Mouse (Mus musculus) spleen, postnatal 4 days (tissue): ENCODE results near the gene Atg7.
A peak's percentile ranks its signal among the peaks of the same experiment; 100 is the strongest.

Source experiments
- DNase-seq, 2 experiments: peaks; one replicate each; pipeline ENCODE4 v3.0.0; 2022; ENCODE audit warnings: low spot score in 2 of 2

The Atg7 gene

DNA sequence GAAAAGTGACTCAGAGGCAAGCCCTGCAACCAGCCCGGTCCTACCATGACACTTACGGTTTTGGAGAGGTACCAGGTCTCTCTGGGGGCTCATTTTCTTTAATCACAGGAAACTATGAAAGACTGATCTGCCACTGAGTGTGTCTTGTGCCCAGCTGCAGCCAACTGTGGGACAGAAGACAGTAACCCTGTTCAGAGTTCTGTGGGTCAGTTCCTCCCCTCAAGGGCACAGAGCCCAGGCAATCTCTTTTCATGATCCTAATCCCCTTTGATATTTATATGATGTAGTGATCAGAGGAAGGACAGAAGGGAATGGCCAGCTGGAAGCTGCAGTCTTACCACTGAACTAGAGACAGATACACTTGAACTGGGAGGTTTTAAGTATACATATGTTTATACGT lies 92.2 kb downstream of the Atg7 start:
- no peak for DNase-seq

DNA sequence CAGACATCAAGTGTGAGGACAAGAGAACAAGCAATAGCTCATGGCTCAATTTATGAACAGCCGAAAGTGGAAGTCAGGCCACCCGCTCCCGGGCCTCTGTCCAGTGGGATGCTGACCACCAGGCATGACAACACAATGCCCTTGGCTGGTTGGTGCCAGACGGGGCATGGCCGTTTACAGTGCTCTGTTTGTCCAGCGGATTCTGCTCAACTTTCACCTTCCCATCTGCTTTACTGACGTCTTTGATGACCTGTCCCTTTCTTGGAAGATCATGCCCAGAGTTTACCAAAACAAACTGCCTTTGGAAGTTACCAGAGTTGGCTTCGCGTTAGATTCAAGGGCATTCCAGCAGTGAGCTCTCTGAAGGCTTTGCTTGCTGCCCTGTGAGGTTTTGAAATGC lies 93.5 kb downstream of the Atg7 start:
- no peak for DNase-seq

DNA sequence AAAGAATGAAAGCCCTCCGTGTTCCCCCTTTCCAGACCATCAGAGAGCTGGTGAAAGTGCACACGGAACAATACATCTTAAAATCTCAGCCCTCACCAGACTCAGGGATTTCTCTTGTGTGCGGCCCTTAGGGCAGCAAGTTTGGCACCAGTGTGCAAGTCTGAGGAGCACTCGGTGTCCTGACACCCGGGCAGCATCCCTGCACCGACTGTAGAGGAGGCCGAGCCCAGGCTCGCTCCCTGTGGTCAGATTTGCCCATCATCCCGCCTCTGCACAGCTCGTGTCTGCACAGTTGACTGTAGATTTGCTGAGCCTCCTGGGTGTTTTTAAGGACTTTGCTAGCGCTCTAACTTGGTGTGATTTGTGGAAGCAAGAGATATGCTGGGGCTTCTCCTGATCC lies 94.3 kb downstream of the Atg7 start:
- DNase-seq = no peak

DNA sequence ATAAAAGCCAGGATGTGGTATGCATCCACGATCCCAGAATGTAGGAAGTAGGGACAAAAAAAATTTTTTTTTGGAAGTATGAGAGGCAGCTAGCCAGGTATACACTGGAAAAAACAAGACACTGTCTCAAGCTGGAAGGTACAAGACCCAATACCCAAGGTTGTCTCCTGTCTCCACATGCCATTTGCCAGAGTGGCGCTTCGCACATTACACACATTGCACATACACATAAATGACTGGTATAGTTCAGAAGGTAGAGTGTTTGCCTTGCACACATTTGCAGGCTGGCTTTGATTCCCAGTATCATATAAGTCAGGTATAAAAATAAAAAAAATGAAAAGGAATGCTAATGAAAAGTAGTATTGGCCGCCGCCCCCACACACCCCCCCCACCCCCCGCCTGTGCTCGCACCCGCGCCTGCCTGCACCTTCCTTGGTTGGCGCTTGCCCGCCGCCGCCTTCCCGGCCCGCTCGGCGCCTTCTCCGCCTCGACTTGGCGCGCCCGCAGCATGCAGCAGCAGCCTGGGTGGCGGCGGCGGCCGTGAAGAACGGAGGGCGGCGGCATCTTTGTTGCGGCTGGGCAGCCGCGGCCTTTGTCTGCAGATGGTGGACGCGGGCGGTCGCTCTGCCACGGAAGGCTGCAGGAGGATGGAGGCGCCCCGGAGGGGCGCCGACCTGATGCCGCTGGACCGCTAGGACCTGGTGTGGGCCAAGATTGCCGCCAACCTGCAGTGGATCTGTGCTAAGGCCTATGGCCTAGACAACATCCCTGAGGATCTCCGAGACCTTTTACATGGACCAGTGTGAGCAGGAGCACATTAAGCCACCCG lies 95.2 kb downstream of the Atg7 start:
- DNase-seq = no peak

DNA sequence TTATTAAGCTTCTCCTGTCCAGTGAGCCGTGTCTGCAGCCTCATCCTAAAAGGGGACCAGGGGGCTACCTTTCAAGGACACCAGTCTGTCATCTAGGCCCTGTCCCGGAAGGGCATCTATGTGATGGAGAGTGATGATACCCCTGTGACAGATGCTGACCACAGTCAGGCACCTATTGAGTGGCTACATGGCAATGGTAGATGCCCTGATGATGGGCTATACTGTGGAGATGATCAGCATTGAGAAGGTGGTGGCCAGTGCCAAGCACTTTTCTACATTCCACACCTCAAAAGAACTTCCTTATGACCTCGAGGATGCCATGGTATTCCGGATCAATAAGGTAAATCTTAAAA lies 95.8 kb downstream of the Atg7 start:
- no peak for DNase-seq

DNA sequence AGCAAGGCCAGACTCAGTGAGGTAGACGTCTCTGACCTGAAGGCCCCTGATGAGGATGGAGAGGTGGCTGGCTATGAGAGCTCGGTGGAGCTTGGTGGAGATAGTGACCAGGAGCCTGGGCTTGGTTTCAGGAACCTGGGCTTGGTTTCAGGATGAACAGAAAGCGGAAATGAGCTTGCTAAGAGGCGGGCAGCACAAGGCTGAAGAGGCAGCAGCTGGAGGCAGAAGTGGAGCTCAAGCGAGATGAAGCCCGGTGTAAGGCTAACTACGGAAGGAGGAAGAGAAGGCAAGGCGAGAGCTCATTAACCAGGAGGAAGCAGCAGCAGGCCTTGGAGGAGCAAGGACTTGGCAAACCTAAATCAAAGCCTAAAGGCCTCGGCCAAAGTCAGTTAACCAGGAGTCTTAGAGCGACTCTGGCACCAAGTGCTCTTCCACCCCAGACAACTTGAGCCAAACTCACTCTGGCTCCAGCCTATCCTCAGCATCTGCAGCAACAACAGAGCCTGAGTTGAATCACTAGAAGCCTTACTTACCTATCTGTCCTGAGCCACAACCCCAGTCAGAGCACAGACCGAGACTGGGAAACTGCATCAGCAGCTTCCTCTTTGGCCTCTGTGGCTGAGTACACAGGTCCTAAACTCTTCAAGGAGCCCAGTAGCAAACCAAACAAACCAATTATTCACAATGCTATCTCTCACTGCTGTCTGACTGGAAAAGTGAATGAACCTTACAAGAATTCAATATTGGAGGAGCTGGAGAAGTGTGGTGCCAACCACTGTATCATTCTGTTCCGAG lies 99.5 kb downstream of the Atg7 start:
- no peak for DNase-seq

DNA sequence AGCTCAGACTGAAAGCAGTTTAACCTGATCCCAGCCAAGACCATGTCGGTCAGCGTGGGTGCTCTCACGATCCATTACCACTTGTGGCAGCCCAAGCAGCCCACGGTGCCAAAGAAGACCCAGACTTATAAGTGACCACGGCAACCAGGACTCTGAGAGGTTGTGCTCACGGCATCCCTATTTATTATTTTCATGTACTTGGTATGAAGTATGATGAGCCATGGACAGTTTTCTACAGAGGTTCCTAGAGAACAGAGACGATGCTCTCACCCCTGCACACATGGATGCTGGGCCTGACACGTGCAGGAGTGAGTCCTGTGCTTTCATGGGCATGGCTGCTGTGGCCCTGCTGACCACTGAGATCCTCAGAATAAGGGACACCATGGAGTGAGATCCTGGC lies 100.2 kb downstream of the Atg7 start:
- no peak for DNase-seq

DNA sequence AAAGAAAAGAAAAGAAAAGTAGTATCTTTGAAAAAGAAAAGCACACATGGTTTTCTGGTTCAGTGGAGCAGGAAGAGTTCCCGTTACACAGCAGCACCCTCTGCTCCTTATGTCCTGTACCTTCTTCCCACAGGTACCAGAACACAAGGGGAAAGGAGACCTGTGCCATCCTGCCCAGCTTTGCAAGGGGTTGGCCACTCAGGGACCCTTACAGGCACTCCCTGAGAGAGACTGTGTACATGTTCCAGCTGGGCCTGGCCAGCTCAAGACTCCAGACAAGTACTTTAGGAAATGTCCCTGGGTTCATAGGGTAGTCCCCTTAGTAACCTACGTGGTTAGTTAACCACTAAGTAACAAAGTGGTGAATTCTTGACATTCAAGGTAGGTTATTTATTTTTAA lies 100.9 kb downstream of the Atg7 start:
- no peak for DNase-seq

DNA sequence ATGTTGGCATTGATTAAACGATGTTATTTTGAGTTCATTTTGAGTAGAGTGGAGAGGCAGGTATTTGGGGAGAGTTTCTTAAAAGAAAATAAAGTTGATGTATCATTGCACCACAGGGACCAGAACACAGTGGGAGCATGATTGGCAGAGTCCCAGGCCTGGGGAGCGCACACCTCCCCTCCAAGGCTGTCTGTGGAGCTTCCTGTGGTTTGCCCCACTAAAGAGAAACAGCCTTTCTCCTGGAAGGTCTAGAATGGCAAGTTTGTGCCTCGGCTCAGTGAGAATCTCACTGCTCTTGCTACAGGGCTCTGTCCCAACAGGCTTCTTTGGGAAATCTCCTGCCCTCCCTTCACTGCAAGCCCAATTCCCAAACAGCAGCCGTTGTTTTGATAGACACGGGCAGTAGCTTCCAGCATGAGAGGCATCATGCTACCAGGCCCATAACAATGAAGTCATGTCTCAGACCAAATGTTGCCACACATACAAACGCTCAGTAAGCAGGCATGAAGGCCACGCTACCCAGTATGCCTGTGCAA lies 103.6 kb downstream of the Atg7 start:
- no peak for DNase-seq

DNA sequence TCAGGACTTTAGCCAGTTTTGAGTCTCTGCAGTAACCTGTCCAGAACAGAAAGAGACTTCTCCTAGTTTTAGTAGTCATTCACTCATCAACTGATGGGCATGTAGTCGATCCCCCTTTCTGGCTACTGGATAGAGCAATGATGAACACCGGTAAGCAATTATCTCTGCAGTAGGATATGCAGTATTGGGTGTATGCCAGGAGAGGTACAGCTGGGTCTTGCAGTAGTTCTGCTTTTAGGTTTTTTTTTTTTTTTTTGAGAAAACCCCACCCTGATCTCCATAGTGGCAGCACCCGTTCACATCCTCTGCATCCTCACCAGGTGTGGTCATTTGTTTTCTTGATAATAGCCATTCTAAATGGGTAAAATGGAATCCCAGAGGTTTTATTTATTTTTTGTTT lies 105.5 kb downstream of the Atg7 start:
- DNase-seq = no peak

DNA sequence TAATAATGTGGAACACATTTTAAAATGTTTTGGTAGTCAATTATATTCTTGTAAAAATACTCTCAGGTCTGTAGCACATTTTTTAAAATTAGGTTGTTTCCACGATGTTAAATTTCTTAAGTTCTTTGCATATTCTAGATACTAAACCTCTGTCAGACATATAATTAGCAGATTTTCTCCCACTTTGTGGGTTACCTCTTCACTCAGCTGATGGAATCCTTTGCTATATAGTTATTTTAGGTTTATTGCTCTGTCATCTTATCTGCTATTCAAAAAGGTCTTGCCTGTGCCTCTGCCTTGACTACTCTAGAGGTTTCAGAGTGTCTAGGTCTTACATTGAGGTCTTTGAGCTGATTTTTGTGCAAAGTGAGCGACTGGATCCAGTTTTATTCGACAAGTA lies 106.0 kb downstream of the Atg7 start:
- DNase-seq = no peak

DNA sequence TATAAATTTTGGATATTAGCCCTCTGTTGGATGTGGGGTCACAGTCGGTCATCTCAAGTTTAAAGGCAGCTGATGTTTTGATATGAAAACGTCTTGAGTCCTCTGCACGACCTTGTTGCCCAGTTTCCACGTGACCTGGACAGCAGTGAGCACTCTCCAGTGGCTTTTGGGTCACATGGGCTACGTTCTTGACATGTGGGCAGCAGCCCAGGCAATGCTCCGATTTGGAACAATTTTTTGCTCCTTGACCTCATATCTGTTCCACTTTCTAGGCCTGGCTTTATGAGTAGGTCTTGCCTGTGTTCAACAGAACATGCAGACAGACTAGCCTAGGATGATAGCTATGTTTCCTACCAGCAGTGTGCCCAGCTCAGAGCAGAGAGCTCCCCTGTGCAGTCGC lies 115.9 kb downstream of the Atg7 start:
- DNase-seq = no peak

DNA sequence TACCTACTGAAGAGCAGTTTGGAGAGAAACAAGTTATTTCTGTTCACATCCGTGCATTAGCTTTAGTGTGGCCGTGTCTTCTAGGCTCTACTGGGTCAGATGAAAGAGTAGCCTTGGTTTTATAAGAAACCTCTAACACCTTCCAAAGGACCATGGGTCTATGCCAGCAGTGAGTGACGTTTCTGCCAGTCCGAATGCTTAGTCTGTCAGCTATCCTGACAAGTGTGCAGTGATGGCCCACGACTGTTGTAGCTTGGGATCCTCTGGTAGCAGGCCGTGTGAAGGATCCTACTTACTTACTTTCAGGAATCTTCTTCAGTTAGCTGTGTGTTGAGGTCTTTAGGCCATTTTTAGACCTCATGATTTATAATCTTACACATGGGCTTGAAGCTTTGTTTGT lies 123.4 kb downstream of the Atg7 start:
- no peak for DNase-seq

DNA sequence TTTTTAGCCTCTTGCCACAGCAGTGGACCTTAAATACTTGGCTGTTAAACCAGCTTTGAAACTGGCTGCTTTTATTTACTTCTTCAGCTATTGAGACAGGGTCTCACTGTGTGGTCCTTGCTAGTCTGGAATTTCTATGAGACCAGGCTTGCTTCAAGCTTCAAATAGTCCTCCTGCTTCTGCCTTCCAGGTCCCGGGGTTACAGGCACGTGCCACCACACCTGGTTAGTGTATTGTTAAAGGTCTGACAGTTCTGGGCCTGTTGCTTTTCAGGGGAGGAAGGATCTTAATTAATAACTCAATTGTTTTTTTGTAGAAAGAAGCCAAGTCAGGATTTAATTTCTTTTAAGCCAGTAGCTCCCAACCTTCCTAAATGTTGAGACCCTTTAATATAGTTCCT lies 124.8 kb downstream of the Atg7 start:
- no peak for DNase-seq

DNA sequence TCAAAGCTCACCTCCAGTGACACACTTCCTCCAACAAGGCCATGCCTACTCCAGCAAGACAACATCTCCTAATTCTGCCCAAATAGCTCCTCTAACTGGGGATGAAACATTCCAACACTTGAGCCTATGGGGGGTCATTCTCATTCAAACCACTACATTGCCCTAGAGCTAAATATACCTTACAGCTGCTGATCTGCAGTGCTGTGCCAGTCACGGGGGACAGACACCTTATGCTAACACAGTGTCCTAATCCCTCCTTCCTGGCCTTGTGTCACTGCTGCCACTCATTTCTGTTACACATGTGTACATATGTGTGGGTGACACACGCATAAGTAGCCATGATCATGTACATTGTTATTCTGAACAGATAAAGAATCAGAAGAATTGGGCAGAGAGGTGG lies 127.4 kb downstream of the Atg7 start:
- no peak for DNase-seq

DNA sequence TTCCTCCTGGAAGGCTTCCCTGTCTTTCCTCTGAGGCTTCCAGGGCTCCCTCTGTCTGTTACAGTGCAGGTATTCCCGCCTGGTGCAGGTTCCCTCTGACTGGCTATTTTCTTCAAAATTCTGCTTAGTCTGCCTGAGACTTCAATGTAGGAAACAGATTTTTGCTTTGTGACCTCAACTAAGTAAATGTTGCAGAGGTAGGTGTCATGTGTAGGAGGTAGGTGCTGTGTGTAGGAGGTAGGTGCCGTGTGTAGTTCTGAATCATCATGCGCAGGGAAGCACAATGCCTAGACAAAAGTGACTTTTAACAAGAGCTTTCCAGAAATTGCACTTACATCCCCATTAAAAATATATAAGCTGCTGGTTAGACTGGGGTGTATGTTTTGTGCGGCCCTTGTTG lies 128.6 kb downstream of the Atg7 start:
- DNase-seq = no peak

DNA sequence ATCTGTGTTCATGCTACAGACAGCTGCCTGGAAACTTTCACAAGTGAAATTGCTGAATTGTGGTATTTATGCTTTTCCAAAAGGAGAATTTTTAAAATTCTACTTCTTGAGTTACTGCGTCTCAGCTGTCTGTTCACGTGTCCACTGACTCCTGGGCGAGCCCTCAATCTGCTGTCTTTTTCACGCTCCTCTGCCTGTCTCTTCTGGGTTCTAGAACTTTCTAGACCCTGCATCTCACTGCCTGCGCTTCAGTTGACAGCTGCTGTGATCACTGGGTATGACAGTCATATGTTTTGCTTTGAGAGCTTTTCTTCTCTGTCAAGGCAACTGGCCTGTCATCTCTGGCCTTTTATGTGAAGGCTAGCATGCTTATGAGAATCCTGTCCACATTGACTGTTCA lies 132.3 kb downstream of the Atg7 start:
- DNase-seq = no peak

DNA sequence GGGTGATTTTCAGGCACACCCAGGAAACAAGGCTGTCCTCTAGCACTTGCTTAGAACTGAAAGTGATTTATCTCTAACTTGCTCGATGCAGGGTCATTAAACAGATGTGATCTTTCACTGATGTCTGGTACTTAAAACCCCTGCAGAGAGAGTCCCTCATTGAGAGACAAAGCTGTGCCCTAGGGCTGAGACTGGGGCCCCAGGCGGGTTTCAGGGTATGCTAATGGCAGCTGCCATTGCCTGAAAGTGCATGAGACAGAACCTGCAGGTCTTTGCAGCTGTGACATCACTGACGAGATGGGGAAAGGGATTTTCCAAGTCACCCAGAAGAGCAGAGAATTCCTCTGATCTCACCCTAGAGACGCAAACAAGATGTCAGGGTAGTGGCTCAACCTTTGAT lies 135.0 kb downstream of the Atg7 start:
- DNase-seq = no peak

DNA sequence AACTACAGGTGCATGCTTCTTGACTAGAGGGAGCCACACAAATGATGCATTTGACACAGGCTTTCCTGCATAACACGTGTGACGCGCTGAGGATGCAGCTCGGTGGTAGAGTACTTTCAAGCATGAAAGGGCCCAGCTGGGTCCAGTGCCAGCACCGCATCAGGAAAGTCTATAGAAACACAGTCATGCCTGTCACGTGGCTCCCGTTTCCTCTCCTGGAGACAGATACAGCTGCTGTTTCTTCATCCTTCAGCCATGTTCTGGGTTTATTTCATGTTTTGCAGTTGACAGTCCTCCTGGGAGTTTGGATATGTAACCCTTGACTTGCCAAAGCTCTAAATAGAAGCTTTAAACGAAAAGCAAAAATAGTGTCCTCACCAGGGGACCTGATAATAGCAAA lies 135.8 kb downstream of the Atg7 start:
- peak in 1 of 2 experiments; percentile 14 for DNase-seq

DNA sequence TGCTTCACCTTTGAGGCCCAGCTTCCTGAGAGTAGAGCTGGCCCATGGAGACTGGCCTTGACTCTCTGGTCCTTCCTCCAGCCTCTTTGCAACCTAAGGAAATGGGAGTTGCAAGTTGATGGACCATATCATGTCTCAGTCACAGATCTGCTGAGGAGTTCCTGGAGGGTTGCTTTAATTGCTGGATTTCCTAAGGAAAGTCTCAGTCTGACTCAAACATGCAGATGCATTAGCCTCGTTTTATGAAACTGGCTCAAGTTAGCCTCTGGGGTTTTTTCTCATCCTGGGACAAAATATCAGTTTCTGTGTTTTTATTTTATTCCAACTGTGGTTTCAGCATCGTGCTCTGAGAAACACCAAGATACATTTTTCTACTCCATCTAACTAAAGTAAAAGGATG lies 137.7 kb downstream of the Atg7 start:
- DNase-seq = no peak

DNA sequence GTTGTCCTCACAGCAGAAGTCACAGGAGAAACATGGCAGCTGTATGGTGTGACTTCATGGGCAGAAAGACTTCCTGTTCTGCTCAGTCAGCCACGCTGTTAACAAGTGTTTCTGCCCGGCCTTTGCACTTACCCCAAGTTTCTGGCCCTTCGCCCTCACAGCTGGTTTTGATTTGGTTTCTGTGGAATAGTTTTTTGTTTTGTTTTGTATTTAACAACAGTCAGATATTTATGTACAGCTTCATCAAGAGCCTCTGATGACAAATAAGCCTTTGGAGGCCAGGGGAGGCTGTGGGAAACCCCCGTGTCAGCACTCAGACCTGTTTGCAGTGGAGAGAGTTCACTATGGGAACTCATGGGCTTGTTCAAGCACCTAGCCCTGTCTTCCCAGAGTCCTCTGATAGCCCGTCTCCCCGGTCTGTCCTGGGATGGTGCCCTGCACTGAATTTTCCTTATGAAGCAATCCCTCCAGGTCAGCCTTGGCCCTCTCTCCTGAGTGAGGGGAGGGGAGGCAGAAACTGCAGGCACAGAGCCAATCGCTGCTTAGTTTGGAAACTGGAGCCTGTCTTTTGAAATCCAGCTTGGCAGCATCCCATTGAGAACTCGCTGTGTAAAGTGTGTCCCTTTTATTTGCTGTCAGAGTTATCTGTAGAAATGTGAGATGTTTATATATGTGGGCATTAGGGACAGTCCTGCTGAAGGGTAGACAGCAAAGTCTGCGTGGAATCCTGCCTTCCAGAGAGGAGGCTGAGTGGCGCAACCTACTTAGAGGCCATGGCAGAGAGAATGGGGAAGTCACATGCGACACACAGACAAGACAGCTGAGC lies 138.7 kb downstream of the Atg7 start:
- no peak for DNase-seq

DNA sequence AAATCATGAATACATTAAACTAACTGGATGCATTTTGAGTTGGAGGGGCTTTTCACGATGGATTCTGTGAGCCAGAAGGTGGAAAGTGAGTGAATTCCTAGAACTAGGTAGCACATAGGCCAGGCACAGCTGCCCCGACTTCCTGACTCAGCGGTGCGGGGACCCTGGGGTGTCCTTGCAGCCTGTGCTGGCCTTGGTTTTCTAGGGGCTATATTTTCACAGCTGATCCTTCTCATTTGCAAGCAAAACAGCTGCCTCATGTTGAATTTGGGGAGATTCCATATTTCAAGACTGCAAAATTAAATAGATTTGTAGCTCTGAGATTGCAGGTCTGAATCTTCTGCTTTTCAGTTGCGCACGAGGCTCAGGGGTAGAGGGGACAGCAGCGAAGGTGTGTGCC lies 139.6 kb downstream of the Atg7 start:
- DNase-seq = no peak
